Comparison of ENCODE assay signal across 19 mouse cellular contexts in the genomic region with DNA sequence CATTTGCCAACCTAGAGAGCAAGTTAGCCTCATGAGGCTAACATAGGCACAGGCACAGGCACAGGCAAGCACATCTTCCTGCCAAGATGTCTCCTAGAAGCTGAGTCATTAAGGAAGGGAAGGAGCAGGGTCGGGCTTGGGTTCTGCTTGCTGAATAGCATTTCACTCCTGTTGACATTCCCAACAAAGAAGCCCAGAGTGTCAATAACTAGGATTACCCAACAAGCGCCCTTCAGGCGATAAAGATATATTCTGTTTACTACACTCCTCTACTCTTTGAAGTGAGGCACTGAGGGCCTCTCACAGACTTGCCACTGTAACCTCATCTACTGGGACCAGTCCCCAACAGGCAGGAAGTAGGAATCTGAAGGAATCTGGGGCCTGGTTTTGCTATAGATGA. TPM values are rescaled to one million over a fixed set of nuclear protein-coding genes. Genes with fewer than 3 reads are reported as not detected.
DNase-seq lines count a peak whose midpoint lies in the region; ATAC-seq and TF ChIP-seq lines count a peak whose summit lies in the region.
"Had no signal": no experiment of that assay in that cellular context is flagged by ENCODE, and none has a peak within 500 bp of the region (broad histone marks: within the 10 kb centered on the region; RNA-seq: fewer than 3 reads in every experiment).

No protein-coding gene starts in this region.

- peak; percentile 29; the same call in 1 of the 2 replicates for ATAC-seq in liver, postnatal 0 days
- ATAC-seq: CD4-positive, CD25-positive, alpha-beta regulatory T cell, adult 4 months; forebrain, embryonic 15.5 days had no signal

- no peak overlapping the region for H3K4me2 ChIP-seq in liver, postnatal 0 days (ENCODE audit: low read depth, low read length)
- H3K4me2 ChIP-seq: embryonic facial prominence, embryonic 12.5 days; forebrain, embryonic 15.5 days; heart, embryonic 12.5 days; hindbrain, embryonic 14.5 days had no signal

- TF ChIP-seq EP300 in liver, postnatal 0 days (IDR thresholded peaks at IDR 0.05; ENCODE audit: low read depth): no peak

- WGBS in liver, postnatal 0 days (ENCODE audit: insufficient replicate concordance): 47% methylated on average over 3 of the region's 3 CpGs

- H3K4me3 ChIP-seq in liver, postnatal 0 days (ENCODE audit: low read depth, low read length): no peak overlapping the region
- H3K4me3 ChIP-seq: embryonic facial prominence, embryonic 12.5 days; forebrain, embryonic 15.5 days; heart, embryonic 12.5 days; hindbrain, embryonic 10.5 days had no signal

- DNase-seq in liver, postnatal 0 days: no peak
- DNase-seq in liver (no peak), 3T3-L1 (ENCODE audit: low read depth, low spot score) (peak; percentile 56), adipocyte (ENCODE audit: low spot score) (peak; percentile 40)
- peak; percentile 68 for DNase-seq in yolk sac, embryonic 10.5 days (ENCODE audit: low spot score)
- DNase-seq in spleen, postnatal 4 days (ENCODE audit: low spot score in 2 of 2): no peak
- DNase-seq: adrenal gland, postnatal 14 days; B cell, adult 2 months; cerebellum, adult 11-12 months; cerebellum, adult 9-10 months; cerebellum, postnatal 25 days had no signal

- H3K9me3 ChIP-seq in liver, postnatal 0 days (ENCODE audit: low read length): no peaks in the 10 kb centered on the region
- H3K9me3 ChIP-seq: embryonic facial prominence, embryonic 12.5 days; forebrain, embryonic 15.5 days; G1E; heart, embryonic 12.5 days; hindbrain, embryonic 10.5 days had no signal

- peaks cover 10% of the 10 kb centered on the region for H3K4me1 ChIP-seq in liver, postnatal 0 days (ENCODE audit: insufficient read depth)
- H3K4me1 ChIP-seq: forebrain, embryonic 15.5 days had no signal

- H3K27ac ChIP-seq in liver, postnatal 0 days (ENCODE audit: low read depth): no peak overlapping the region
- H3K27ac ChIP-seq: embryonic facial prominence, embryonic 12.5 days; forebrain, embryonic 15.5 days; hindbrain, embryonic 10.5 days; hindbrain, embryonic 14.5 days had no signal

- no peak overlapping the region for H3K9ac ChIP-seq in liver, postnatal 0 days (replicated peaks)
- H3K9ac ChIP-seq: embryonic facial prominence, embryonic 12.5 days; forebrain, embryonic 15.5 days; heart, embryonic 12.5 days; hindbrain, embryonic 14.5 days had no signal

- TF ChIP-seq CTCF in liver, postnatal 0 days (IDR thresholded peaks at IDR 0.05; ENCODE audit: low read depth): no peak

- H3K27me3 ChIP-seq in liver, postnatal 0 days (ENCODE audit: insufficient read depth, low read length): 0 out of 2 replicates have a peak, but pooled peaks cover 8% of the 10 kb centered on the region
- H3K27me3 ChIP-seq: forebrain, embryonic 15.5 days had no signal

- H3K36me3 ChIP-seq in liver, postnatal 0 days (replicated peaks; ENCODE audit: insufficient read depth, low read length): no peaks in the 10 kb centered on the region
- H3K36me3 ChIP-seq: embryonic facial prominence, embryonic 12.5 days; forebrain, embryonic 15.5 days; G1E; heart, embryonic 12.5 days; hindbrain, embryonic 10.5 days had no signal

RNA-seq across cellular contexts. Expression of a gene that starts 6.4 kb away (rescaled TPM):
- 4.1 and 4.9 TPM in 2 replicates for polyA plus RNA-seq in liver, postnatal 0 days (2015; fragmentation: Nextera tagmentation; extraction: Ambion mirVana)
- polyA plus RNA-seq: CD4-positive, CD25-positive, alpha-beta regulatory T cell, adult 4 months had no signal

RNA-seq across cellular contexts. Expression of a gene that starts 54.2 kb away (rescaled TPM):
- 1.8 and 1.9 TPM in 2 replicates for polyA plus RNA-seq in liver, postnatal 0 days (2015; fragmentation: Nextera tagmentation; extraction: Ambion mirVana)
- polyA plus RNA-seq: embryonic facial prominence, embryonic 12.5 days; forebrain, embryonic 11.5 days; G1E had no signal

RNA-seq across cellular contexts. Expression of a gene that starts 54.9 kb away (rescaled TPM):
- 40.2 and 44.5 TPM in 2 replicates for polyA plus RNA-seq in liver, postnatal 0 days (2015; fragmentation: Nextera tagmentation; extraction: Ambion mirVana)

Comparison
In these comparisons a context has a peak if more than half of its experiments do, and no peak if none do; other contexts are left out.
1. DNase-seq: peak in 3T3-L1 (single experiment), adipocyte (single experiment) and yolk sac, embryonic 10.5 days (single experiment); none in liver, postnatal 0 days (single experiment), liver (single experiment) and spleen, postnatal 4 days (0 of 2).